Mouse (Mus musculus): ENCODE data around the gene Nav2. TPM values are rescaled to one million over a fixed set of nuclear protein-coding genes. Genes with fewer than 3 reads are reported as not detected.

Gene Nav2
- total RNA-seq, 2 experiments from 2014 or later = 1.4 TPM

- ATAC-seq (replicated peaks; ENCODE audit: low FRiP score, low TSS enrichment, poor library complexity, severe bottlenecking) = no peak
These were observed 123.7 kb downstream of the Nav2 start for GRCm38 (mm10) chr7:49032216-49032615.

DNA sequence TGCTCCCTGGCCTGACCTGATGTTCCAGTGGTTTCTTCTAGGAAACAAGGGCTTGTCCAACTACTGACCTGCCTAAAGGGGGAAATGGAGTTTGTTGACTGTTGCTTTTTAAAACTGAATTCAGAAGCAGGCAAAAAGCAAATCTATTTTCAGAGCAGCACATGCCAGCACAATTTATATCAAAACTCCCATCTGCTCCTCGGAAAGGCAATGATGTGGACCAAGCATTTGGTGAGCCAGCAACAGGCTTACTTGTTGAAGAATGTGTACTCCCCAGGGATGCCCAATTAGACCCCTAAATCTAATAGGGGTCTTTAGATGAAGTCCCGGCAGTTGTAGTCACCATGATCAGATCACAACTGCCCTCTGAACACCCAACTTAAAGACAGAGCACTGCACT, 125.7 kb downstream of the Nav2 start:
- no peak for ATAC-seq (replicated peaks; ENCODE audit: low FRiP score, low TSS enrichment, poor library complexity, severe bottlenecking)

DNA sequence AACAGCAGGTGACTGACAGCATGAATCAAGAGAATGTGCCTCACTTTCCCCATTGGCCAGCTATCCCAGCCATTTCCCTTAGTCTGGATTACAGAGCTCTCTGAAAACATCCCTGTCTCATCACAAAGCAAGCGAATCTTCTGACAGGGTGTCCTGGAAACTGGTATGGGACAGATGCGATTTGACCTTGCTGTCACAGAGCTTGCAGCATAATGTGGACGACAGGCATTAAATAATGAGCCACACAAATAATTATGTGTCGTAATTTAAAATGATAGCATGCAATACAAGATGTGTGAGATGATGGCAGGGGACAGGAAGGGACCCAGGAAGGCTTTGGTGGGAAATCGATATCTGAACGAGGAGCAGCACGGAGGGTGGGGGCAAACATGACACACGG, 131.6 kb downstream of the Nav2 start:
- no peak for ATAC-seq (replicated peaks; ENCODE audit: low FRiP score, low TSS enrichment, poor library complexity, severe bottlenecking)

DNA sequence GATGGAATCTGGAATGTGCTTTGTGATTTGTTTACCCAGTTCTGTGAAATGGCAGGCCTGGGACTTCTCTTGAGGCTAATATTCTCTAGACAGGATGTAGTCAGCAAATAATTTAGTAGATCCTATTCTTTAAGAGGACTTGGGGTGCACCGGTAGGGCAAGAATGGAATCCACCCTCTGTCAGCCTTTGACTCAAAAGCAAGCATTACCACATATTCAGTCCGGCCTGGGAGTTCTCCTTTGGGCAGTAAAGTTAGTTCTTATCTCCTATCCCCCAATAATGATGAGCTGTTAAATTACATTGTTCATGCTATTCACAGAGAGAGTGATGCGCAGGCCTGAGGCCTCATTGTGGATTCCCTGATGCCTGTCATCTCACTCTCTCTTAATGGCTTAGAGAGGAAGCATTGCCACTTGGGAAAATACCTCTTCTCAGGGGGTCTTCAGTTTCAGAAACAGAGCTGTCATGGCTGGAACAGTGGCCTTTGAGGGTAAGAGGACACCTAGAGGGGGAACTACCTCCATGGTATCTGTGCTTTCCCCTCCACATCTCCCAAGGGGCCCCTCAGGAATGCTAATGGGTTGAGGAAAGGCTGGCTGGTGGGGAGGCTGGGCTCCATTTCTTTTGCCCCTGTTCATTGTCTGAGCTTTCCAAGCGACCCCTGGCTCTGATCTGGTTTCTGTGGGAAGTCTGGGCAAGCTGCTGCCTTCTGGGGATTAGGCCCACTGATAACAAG, 133.0 kb downstream of the Nav2 start:
- ATAC-seq (replicated peaks; ENCODE audit: low FRiP score, low TSS enrichment, poor library complexity, severe bottlenecking) = no peak

DNA sequence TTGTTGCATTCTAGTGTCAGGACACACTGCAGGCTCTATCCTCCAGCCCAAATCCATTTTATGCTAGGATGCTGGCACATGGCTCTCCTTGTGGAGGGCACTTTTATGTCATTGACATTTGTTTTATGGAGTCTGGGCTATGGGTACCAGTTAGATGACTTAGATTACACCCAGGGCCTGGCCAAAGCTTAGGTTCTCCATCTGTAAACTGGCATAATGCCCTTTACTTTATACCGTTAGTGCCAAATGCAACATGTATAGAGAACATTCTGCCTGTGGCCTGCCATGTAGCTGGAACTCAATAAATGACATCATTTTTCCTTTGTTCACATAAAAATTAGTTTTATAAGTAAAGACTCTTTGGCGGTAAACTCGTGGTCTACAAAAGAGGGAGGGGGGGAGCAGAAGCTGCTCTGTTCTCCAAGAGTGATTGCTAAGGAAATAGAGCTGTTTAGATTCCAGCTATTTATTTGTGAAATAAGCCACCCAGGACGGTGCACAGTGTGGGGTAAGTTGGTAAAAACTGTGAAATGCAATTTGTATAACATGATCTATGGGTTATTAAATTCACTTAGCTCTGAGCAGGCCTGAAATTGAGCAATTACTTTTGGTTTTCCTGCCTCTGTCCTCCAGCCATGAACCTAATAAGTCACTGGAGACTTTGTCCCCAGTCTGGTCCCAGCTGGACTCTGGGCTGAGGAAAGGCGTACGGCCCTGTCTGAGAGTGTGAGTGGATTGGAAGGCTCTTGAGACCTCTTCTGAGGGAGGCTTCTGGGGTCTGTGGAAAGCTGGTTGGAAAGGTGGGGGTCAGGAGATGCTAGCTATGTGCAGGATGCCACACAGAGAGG, 137.2 kb downstream of the Nav2 start:
- no peak for ATAC-seq (replicated peaks; ENCODE audit: low FRiP score, low TSS enrichment, poor library complexity, severe bottlenecking)

- no peak for ATAC-seq (replicated peaks; ENCODE audit: low FRiP score, low TSS enrichment, poor library complexity, severe bottlenecking)
These were observed 138.0 kb downstream of the Nav2 start for GRCm38 (mm10) chr7:49046347-49046989.

DNA sequence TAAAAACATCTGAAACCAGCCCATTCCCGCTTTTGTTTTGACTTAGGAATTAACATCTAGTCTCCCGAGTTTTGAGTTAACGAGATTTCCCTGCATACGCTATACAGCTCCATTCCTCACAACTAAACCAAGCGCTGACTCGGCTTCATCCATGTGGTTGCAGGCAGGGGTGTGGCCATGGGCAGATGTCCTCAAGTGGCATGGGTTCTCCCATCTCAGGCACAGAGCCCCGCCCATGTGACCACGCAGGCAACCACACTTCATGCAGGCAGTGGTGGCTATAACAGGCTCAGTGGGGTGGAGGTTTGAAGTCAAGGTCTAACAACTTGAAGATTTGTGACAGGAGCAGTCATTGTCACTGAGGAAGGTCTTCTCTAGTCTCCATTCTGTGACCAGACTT, 138.8 kb downstream of the Nav2 start:
- peak; percentile 44; the same call in 1 of the 2 replicates for ATAC-seq (replicated peaks; ENCODE audit: low FRiP score, low TSS enrichment, poor library complexity, severe bottlenecking)

DNA sequence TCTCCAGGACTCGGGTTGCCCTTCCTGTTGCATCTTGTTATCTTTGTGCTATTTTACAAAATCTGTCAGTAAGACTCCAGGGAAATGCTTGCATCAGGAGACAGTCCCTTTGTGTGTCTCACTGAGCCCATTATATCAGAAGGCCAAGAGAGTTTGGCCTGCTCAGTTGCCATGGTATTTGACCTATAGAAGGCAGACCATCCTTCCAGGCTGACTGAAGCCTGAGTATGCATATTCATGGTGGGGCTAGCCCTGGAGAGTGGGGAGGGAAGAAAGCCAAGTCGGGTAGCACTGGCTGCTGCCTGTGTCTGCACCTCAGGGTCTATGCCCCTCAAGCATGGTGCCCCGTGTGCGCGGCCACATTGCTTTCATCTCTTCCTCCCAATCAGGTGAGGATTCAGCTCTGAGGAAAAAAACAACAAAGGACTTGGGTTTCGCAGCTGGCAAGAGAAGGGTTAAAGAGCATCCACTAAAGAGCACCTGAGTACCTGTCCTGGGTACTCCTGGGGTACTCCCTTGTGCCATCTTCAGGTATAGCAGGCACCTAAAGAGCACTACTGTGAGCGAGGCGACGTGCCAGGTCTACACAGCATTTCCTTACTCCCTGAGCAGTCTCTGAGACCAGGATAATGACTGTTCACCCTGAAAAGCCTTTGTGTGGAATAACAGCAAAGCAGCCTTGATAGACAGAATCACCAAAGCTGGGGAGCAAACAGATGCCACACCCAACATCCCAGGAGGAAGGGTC, 144.5 kb downstream of the Nav2 start:
- no peak for ATAC-seq (replicated peaks; ENCODE audit: low FRiP score, low TSS enrichment, poor library complexity, severe bottlenecking)

GRCm38 (mm10) chr7:49055273-49055672, 146.8 kb downstream of the Nav2 start:
- no peak for ATAC-seq (replicated peaks; ENCODE audit: low FRiP score, low TSS enrichment, poor library complexity, severe bottlenecking)

DNA sequence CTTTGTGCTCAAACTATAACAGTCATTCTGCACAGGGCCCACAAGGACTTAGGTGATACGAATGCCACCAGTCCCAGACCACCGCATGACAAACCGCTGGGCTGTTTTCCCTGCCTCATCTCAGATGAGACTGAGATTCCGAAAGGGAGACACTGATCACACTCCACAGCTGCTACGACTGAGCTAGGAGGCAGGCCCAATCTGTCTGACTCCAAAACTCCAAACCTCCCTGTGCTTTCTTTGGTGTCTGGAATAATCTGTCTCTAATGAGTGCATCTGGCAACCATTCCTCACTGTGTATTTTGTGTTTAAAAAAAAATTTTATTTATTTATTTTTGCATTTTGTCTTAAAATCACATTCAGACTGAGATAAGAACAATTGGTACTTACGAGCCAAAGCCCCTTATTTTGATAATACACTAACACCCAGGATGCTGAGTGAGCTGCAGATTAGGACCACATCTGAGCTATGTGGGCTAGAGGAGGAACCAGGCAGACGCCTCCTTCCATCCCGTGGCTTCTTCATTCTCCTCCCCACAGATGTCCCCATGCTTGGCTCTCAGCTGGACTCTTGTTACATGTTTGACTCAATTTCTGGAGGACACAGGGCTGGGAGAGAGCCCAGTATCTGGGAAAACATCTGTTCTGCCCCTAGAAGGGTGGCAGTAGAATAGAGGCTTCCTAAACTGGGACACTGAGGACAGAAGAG, 149.9 kb downstream of the Nav2 start:
- ATAC-seq (replicated peaks; ENCODE audit: low FRiP score, low TSS enrichment, poor library complexity, severe bottlenecking) = no peak

DNA sequence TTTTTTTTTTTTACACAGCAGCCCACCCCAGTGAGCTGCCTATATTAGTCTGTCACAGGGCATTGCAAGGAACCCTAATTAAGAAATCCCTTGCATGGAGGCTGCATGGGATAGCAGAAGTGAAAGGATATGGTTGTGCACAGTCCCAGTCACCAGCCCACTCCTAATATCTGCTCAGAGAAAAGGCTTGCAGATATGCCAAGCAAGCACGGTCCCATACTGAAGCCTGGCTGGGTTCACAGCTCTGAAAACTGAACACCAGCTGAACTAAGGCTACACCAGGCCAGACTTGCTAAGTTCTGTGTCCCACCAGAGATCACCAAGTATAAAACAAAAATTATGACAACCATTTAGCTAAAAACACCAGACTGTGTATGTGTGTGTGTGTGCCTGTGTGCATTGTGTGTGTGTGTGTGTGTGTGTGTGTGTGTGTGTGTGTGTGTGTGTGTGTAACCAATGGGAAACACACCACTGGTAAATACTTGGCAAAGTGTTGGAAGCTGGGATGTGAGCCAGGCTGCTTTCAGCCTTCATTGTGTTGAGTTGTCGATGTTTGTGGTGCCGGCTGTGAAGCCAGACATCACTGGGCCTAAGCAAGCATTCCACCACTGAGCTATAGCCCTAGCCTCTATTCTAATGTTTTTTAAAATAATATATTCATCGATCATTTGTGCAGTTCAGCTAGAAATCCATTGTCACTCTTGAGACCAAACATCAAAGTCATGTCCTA, 156.4 kb downstream of the Nav2 start:
- ATAC-seq (replicated peaks; ENCODE audit: low FRiP score, low TSS enrichment, poor library complexity, severe bottlenecking) = no peak

- no peak for ATAC-seq (replicated peaks; ENCODE audit: low FRiP score, low TSS enrichment, poor library complexity, severe bottlenecking)
These were observed 157.3 kb downstream of the Nav2 start for GRCm38 (mm10) chr7:49065621-49066475.

- no peak for ATAC-seq (replicated peaks; ENCODE audit: low FRiP score, low TSS enrichment, poor library complexity, severe bottlenecking)
These were observed 158.3 kb downstream of the Nav2 start for GRCm38 (mm10) chr7:49066828-49067227.

DNA sequence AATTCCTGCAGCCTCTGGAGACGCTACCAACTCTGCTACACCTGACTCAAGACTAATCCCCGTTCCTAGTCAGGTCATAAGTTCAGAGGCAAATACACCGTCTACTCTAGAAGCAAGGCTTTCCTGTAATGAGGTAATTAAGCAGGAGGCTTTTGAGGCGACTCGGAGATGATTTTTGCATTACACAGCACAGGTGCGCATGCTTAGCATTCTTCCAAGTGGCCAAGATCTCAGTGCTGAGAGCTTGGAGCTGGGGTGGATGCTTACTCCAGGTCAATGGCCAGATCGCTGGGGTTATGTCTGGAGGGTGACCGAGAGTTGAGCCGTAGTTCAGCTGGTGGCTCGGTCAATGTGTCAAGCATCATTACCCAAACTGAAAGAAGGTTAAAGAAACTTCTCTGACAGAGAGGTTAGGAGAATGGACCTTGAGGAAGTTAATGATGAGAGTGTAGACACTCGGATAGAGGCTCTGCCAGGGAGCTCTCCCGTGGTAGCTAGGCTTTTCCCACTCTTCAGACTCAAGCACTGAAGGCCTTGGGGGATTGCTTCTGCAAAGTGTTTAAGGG, 161.0 kb downstream of the Nav2 start:
- no peak for ATAC-seq (replicated peaks; ENCODE audit: low FRiP score, low TSS enrichment, poor library complexity, severe bottlenecking)

- no peak for ATAC-seq (replicated peaks; ENCODE audit: low FRiP score, low TSS enrichment, poor library complexity, severe bottlenecking)
These were observed 162.1 kb downstream of the Nav2 start for GRCm38 (mm10) chr7:49070621-49071020.

DNA sequence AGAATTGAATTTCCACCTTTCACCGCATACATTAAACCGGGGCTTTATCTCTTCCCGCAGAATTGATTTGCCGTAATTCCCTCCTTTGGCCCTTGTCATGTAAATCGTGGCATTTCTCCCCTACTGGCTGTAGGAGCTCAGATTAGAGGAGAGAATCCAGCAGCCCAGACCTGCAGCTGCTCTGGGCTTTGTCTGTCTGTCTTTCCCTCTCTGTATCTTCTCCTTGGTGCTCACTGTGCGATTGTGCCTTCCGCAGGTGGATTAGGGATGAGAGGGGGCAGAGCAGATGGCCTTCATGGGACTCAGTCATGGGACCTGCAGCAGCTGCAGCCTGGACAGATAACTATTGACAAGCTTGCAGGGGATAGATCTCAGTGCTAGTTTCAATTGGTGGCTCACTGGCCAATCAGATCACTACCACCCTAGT, 162.6 kb downstream of the Nav2 start:
- ATAC-seq (replicated peaks; ENCODE audit: low FRiP score, low TSS enrichment, poor library complexity, severe bottlenecking) = no peak

DNA sequence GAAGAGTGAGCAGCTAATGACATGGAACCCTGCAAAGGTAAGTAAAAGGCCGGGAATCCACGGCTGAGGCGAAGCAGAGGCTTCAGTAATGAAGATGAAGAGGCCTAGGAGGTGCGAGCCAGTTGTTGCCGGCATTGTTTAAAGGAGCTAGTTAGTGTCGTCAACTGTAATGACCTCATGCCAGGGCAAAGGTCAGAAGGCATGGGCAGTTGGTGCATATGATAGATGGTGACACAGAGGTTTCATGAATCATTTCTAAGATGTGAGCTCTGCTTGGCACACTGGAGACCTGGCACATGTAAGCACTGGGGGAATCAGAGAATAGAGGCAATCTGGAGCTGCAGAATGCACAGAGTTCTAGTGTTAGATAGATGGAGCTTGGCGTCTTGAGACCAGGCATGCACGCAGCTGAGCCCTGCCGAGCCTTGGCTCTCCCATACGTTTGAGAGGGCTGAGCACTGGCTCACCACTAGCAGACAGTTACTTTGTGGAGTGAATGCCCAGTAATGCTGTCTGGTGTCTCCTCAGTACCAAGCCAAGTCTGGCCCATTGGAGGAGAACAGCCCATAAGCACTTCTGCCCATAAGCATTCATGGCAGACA, 166.9 kb downstream of the Nav2 start:
- ATAC-seq (replicated peaks; ENCODE audit: low FRiP score, low TSS enrichment, poor library complexity, severe bottlenecking) = no peak

Measured in megakaryocyte-erythroid progenitor cell, adult 5-6 weeks (primary cell).